Mouse (Mus musculus) lung, postnatal 0 days (tissue): ENCODE results near the gene Rhobtb1.
A peak's percentile ranks its signal among the peaks of the same experiment; 100 is the strongest.

Experiments used
- CTCF ChIP-seq: IDR thresholded peaks from 2 replicates; pipeline ENCODE4 v1.5.1; 2016; ENCODE audit warnings: antibody characterized with exemption, mild to moderate bottlenecking
- EP300 ChIP-seq: IDR thresholded peaks from 2 replicates; pipeline ENCODE4 v1.6.1; 2016; ENCODE audit warnings: antibody characterized with exemption, mild to moderate bottlenecking, control low read depth

DNA sequence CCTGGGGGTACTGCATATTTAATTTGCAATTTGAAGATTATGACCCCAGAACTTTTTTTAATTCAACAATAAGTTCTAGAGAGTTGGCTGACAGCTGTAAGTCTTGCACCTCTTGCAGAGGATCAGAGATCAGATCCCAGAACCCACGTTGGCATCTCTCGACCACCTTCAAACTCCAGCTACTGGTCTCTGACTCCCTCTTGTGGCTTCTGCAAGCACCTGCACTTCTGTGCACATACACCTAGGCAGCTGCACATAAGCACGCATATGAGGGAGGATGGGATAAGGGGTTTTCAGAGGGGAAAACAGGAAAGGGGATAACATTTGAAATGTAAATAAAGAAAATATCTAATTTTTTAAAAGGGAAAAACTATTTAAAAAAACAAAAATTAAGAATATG, 57.5 kb downstream of the Rhobtb1 start:
- TF ChIP-seq CTCF: peak; percentile 26
- TF ChIP-seq EP300: no peak
